Mouse (Mus musculus) megakaryocyte, adult 5-6 weeks (primary cell): ENCODE data around the gene Cox16. TPM values are rescaled to one million over a fixed set of nuclear protein-coding genes. Genes with fewer than 3 reads are reported as not detected.
"Not testable (repeated sequence)": the region's sequence is repeated elsewhere in the genome, so short reads cannot be mapped to it uniquely, and the experiment has no call there.

ENCODE experiments used
- ATAC-seq: 2 replicates; pipeline ENCODE4 v1.8.0; 2016; ENCODE audit warnings: mild to moderate bottlenecking, inconsistent platforms; ENCODE audit not compliant: poor library complexity, severe bottlenecking
- total RNA-seq, 2 experiments: library from RNA; stranded (forward) in 1 of 2; stranded (reverse) in 1 of 2; fragments of 153-499, 151-499 nt in 1 of 2; fragments of 221-1000, 200-1000 nt in 1 of 2; gene quantifications; 2 replicates each; pipeline versions ENCODE4 v1.2.3 to v1.2.4; 2015 to 2017

Cox16 gene
- total RNA-seq (2015) (118 and 132 TPM in 2 replicates), total RNA-seq (2017) (90.5 and 97.7 TPM in 2 replicates)

GRCm38 (mm10) chr12:81484727-81485191 lies at the start of gene Cox16:
Gene Cox16, minus strand, starts transcription at chr12:81485127.
- ATAC-seq: peak; percentile 98

- ATAC-seq: no peak
Measured at GRCm38 (mm10) chr12:81533029-81533419, 48.1 kb upstream of the Cox16 start.

GRCm38 (mm10) chr12:81532316-81533028 lies 47.5 kb upstream of the Cox16 start, which contains the start of the genes Gm20498 and Synj2bp:
Gene Gm20498, minus strand, starts transcription at chr12:81532905.
Gene Synj2bp, minus strand, starts transcription at chr12:81532911.
- peak; percentile 96 for ATAC-seq

GRCm38 (mm10) chr12:81530587-81530986 lies 45.7 kb upstream of the Cox16 start:
- ATAC-seq: not testable (repeated sequence)

- not testable (repeated sequence) for ATAC-seq
Measured at GRCm38 (mm10) chr12:81496906-81497305, 12.0 kb upstream of the Cox16 start.

- ATAC-seq: no peak
Measured at GRCm38 (mm10) chr12:81490491-81490890, 5.6 kb upstream of the Cox16 start.

GRCm38 (mm10) chr12:81485311-81485710 lies 384 bp upstream of the Cox16 start:
- no peak for ATAC-seq

- no peak for ATAC-seq
Measured at GRCm38 (mm10) chr12:81484212-81484611, 715 bp downstream of the Cox16 start.

GRCm38 (mm10) chr12:81483656-81484055 lies 1.3 kb downstream of the Cox16 start:
- no peak for ATAC-seq

- ATAC-seq: not testable (repeated sequence)
Measured at GRCm38 (mm10) chr12:81459051-81459450, 25.9 kb downstream of the Cox16 start.

- ATAC-seq: not testable (repeated sequence)
Measured at GRCm38 (mm10) chr12:81438985-81439384, 45.9 kb downstream of the Cox16 start.

- not testable (repeated sequence) for ATAC-seq
Measured at GRCm38 (mm10) chr12:81434778-81435177, 50.1 kb downstream of the Cox16 start.

- no peak for ATAC-seq
Measured at GRCm38 (mm10) chr12:81421846-81422245, 63.1 kb downstream of the Cox16 start, which contains the start of gene Adam4. Gene Adam4, minus strand, starts transcription at chr12:81421946.

GRCm38 (mm10) chr12:81413211-81413610 lies 71.7 kb downstream of the Cox16 start:
- no peak for ATAC-seq

GRCm38 (mm10) chr12:81408966-81409365 lies 76.0 kb downstream of the Cox16 start:
- no peak for ATAC-seq

- peak; percentile 67 for ATAC-seq
Measured at GRCm38 (mm10) chr12:81402187-81402586, 82.7 kb downstream of the Cox16 start.

GRCm38 (mm10) chr12:81379364-81379763 lies 105.6 kb downstream of the Cox16 start, which contains the start of gene Gm4787:
Gene Gm4787, minus strand, starts transcription at chr12:81379464.
- ATAC-seq: not testable (repeated sequence)

GRCm38 (mm10) chr12:81333841-81334240 lies 151.1 kb downstream of the Cox16 start:
- no peak for ATAC-seq

- no peak for ATAC-seq
Measured at GRCm38 (mm10) chr12:81332875-81333421, 152.0 kb downstream of the Cox16 start, which contains the start of gene Slc8a3. Gene Slc8a3, minus strand, starts transcription at chr12:81333180.

GRCm38 (mm10) chr12:81331937-81332874 lies 152.7 kb downstream of the Cox16 start:
- no peak for ATAC-seq
